Mouse (Mus musculus) gastrocnemius, adult 18-20 months (tissue): Measurements from ENCODE around the gene Rhbdl3. TPM values are rescaled to one million over a fixed set of nuclear protein-coding genes. Genes with fewer than 3 reads are reported as not detected.

ENCODE experiments used
- DNase-seq: peaks from one replicate; pipeline ENCODE4 v3.0.0; 2021; ENCODE audit warnings: low spot score
- long read RNA-seq, 2 experiments: library from polyadenylated mRNA; stranded (forward); transcript quantifications; one replicate each; pipeline ENCODE4 v2.0.0; 2021
- total RNA-seq, 2 experiments: library from RNA; stranded (reverse); gene quantifications; 2 replicates each; pipeline ENCODE4 v1.2.3; 2021

The Rhbdl3 gene
- 1 to 10 TPM; 4.2 to 5.1 TPM for total RNA-seq
- long read RNA-seq, experiment 1, transcript Rhbdl3-201 (9 exons, 3,736 nt) = major isoform, 7 of 17 reads
- long read RNA-seq, experiment 1, partial matches to known transcripts = 3 of 17 reads
- long read RNA-seq, experiment 1, other reads (novel, unspliced or antisense) = 7 of 17 reads
- long read RNA-seq, experiment 2, partial matches to known transcripts = 0 of 6 reads
- long read RNA-seq, experiment 2, other reads (novel, unspliced or antisense) = 2 of 6 reads

DNA sequence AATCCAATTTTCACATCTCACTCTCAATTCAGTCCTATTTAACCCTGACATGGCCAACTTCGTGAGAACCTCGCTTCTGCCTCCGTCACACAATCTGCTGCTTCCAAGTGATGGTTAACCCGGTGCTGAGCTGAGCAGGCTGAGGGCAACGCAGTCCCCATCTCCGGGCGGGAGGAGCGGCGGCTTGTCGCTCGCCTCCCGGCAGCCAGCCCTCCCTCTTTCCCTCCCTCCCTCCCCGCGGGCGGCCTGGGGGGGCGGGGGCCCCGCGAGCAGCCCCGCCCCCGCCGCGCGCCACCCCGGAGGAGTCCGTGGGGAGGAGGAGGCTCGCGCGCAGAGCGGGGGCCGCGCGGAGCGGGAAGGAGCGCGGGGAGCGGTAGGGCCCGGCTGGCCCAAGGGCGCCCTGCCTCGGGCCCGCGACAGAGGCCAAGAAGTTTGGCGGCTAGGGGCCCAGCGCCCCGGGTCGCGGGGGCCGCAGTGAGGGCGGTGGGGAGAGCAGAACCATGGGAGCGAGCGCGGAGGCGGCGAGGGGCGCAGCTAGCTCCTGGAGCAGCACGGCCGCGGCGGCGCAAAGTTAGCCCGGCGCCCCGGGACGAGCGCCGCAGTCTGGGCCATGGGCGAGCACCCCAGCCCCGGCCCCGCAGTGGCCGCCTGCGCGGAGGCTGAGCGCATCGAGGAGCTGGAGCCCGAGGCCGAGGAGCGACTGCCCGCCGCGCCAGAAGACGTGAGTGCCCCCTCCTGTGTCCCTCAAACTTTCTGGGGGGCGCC lies at the start of gene Rhbdl3:
Rhbdl3 (plus strand) TSS at position 362 of the 765 bp plus-strand sequence.
- peak; percentile 58 for DNase-seq

DNA sequence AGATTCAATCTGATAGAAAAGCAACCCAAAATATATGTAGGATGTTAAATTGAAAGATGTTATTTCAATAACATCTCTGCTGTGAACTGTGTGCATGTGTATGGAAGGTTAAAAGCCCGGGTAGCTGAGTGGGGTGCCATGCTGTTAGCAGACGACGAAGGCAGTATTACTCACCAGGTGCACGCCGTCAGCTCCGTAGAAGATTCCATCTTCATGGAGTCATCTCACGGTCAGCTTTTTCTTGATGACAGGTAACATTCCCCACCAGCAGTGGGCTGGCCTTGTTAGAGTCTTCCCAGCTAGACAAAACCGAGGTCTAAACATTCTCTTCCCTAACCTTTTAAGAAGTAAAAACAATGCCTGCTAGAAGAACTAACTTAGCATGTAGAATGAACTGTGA lies 36.6 kb upstream of the Rhbdl3 start:
- DNase-seq = no peak

DNA sequence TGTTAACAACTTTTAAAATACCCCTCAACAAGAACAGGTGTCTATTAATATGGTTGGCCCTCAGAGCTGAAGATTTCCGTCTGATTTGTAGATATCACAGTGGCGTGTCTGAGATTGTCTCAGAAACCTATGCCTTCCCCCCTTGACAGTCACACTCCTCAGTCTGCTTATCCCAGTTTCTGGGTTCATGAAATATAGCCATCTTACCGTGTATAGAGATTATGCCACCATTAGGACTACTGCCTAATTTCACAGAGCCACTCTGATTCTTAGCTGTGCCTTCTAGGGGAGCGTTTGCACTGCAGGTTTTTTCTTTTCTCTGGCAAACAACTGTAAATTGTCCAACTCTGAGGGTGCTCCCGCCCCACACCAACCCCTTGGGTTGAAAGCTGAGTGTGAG lies 29.6 kb upstream of the Rhbdl3 start:
- DNase-seq = no peak

DNA sequence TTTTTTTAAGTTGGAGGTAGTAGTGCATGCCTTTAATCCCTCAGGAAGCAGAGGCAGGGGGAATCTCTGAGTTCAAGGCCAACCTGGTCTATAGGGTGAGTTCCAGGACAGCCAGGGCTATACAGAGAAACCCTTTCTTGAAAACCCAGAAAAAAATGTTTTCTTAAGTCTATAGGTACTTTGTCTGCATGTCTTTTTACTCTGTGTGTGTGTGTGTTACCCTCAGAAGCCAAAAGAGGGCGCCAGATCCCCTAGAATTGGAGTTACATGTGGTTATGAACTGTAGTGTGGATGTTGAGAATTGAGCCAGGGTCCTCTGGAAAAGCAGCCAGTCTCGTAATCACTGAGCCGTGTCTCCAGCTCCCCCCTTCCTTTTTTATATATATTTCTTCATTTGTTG lies 25.7 kb upstream of the Rhbdl3 start:
- no peak for DNase-seq

DNA sequence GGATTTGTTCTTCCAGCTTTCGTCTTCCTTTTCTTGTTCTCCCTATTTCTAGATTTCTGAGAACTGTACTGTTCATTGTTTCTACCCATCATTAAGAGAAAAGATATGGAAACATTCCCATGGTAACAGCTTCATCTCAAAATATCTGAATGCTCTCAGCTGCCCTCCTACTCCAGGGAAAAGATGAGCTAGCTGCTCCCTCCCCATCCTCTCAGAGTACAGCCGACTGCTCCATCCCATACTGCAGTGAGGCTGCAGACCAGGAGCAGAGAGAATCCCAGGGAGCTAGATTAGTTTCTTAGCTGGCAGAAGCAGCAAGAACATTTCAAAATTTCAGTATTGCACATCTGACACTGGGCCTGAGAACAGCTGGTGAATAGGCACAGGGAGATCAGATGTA lies 22.7 kb upstream of the Rhbdl3 start:
- no peak for DNase-seq

DNA sequence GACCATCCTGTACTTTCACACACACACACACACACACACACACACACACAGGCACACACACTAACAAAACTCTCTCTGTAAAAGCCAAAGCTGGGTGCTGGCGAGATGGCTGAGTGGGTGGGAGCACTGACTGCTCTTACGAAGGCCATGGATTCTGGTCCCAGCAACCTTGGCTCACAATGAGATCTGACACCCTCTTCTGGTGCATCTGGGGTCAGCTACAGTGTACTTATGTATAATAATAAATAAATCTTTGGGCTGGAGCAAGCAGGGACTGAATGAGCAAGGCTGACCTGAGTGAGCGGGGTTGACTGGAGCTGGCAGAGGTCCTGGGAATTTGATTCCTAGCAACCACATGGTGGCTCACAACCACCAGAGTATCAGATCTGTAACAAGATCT lies 16.9 kb upstream of the Rhbdl3 start:
- peak; percentile 63 for DNase-seq

DNA sequence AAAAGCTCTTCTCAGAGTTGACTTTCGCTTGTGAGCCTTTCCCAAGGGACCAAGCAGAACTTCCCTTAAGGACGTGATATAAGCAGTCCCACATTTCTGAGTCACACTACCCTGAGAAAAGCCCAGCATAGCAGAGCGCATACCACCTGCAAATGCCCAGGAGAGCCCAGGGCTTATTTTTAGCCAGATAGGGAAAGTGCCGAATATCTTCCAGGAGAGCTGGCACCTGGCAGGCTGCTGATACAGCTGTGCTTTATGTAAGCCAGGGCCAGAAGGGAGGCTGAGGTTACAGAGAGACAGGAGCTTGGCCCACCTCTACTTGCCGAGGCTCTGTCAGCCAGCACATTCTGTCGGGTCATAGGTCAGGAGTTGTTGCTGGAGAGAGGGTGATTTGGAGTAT lies 16.1 kb upstream of the Rhbdl3 start:
- peak; percentile 63 for DNase-seq

DNA sequence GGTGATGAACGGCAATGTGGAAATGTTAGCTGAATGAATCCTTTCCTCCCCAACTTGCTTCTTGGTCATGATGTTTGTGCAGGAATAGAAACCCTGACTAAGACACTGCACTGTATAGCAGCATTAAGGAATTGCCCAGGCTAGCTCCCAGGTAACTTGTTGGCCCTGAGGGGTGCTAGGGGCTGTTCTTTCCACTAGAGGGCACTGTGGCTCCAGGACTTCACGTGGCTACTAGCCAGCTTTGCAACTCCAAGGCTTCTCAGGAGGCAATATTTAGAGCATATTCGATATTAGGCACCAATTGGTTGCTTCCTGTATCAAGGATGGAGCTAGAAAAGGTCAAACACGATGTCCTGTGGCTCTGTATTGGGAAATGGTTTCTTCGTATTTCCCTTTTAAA lies 13.6 kb upstream of the Rhbdl3 start:
- DNase-seq = peak; percentile 73

DNA sequence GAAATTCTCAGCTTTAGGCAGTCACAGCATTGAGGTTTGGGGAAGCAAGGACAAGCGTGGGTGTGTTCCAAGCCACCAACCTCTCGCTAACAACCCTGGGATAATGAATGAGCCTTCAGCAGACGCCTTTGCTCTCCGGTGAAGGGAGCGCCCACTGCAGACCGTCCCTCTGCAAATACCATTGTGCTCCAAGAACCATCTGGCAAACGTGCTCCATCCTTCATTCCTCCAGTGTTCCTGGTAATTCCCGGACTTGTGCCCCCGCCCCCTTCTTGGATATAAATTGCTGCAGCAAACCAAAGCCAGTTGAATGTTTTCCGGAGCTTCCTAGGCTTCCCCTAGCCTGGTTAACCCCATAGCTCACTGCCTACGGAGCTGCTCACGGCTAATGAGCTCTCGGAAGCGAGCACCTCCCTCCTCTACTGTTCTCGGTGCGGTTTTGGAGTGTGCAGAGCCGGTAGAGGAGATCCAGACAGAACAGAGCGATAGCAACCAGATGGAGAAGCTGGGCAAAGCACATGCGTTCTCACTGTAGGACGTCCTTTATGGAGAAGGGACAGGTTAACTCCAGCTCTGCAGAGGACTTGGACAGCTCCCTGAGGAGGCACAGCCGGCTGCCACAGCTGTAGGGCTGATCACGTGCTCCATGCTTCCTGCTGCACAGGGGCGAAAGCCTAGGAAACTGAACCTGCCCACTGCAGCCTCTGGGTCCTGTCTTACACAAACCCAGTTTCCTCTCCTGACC lies 10.8 kb upstream of the Rhbdl3 start:
- DNase-seq = no peak

DNA sequence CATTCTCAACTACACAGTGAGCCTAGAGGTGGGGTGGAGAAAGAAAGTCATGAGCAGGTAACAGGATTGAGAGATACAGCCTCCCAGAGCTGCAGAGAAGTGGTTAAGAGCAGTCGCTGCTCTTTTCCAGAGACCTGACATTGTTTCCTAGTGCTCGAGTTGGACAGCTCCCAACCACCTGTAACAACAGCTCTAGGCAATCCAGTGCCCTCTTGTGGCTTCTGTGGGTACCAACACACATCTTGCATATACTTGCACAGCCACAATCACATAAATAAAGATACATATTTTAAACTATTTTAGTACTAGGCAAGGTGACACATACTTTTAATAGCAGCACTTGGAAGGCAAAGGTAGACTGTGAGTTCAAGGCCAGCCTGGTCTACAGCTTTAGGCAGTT lies 9.7 kb upstream of the Rhbdl3 start:
- DNase-seq = no peak

DNA sequence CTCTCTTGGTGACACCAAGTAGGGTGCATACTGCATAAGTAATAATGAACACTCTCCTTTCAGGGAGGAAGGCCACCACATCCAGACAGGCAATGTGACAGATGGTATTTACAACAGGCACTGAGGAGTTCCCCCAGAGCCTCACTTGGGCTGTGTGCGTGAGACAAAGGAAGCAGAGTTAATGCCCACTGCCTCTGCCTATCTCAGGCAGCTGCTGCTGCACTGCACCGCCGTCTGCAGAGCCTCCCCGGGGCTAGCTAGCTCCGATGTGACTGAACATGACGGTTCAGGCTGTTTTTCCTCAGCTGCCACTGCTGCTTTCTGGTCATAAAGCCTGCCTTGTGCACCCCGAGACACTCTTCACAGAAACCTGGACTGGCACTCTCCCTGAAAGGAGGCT lies 8.2 kb upstream of the Rhbdl3 start:
- no peak for DNase-seq

DNA sequence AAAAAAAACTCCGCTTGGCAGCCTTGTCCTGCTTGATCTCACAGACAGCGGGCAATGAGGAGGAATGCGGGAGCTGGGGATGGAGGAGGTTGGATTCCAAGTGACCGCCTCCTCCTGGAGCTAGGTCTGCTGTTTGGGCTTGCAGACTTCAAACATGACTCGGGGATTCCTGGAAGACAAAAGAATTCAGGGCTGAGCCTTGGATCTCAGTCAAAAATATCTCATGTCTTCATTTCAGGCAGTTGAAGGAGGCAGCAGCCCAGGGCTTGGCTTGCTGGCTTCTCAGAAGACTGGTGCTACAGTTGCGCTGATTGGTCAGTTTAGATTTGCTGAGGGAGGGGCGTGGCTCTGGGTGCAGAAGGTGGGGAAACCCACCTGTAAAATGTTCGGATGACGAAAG lies 5.6 kb upstream of the Rhbdl3 start:
- DNase-seq = no peak

DNA sequence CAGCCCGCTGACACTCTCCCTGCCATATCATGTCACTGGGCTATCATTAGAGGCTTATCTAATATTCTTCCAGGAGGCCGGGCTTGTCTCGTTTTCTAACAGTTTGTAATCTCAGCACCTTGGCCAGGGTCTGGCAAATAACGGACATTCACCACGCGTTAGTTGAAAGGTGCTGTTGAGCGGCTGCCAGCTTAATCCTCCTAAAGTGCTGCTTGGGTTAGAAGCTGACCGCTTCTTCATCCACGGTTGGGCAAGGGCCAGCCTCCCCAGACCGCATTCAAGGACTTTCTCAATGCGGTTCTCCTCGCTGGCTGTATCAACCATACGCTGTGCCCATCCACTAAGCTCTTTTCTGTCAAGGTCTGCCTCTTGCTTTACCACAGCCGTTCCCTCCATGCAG lies 4.9 kb upstream of the Rhbdl3 start:
- no peak for DNase-seq

DNA sequence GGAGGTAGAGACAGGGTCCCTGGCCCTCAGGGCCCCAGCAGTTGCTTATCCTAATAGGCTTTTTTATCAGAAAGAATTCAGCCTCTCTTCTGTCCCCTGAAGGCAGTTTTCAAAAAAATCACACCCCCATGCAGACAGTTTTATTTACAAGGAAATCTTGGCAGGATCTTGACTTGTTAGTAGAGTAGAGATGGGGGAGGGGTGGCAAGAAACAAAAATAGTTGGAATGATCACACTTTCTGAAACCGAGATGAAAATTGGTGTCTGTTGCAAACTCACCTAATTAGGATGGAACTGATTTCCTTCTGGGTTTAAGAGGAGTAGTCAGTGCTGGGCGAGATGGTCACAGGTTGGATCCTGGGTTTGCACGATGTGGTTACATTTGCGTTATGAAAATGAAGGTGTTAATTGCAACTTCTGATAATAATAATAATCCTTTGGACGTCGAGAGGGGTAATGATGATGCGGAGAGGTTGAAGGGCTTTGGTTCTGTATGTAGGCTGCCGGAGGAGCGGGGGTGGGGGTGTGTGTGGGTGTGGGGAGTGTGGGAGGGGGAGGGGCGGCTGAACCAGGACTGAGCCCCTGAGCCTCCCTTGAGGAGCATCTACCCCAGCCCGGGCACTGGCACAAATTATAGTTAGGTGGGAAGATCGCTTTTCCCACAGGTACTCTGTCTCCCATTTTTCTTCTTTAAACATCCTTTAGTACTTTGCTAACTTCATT lies 1.0 kb upstream of the Rhbdl3 start:
- no peak for DNase-seq

DNA sequence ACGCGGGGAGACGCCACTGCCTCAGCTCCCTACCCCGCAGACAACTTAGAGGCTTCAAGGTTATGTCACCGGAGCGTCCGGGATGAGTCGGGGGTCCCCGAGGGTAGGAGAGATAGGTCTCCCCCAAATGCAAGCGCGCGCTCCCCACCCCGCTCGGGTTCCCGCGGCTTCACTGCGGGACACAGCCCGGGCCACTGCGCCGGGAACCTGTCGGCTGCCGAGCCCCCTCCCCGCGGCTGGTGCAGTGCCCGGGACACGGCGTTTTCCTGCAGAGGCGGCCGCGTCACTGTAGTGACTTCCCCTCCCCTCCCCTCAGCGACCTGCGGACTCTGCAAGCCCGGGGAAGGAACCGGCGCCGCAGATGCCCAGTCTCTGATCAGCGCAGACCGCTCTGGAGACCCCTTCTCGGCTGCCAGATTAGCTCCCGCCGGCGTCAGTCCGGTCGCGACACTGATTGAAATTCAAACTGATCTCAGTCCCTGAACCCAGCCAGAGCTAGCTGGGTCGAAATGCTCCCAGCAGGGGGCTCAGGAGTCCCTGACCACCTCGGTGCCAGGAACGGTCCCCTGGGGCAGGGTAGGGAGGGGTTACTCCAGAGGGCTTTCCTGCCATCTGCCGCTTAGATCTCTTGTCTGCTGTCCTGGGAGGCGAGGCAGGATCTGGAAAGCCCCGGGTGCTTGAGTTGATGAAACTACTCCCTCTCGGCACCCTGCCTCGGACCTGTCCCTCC lies 769 bp downstream of the Rhbdl3 start:
- peak; percentile 70 for DNase-seq

DNA sequence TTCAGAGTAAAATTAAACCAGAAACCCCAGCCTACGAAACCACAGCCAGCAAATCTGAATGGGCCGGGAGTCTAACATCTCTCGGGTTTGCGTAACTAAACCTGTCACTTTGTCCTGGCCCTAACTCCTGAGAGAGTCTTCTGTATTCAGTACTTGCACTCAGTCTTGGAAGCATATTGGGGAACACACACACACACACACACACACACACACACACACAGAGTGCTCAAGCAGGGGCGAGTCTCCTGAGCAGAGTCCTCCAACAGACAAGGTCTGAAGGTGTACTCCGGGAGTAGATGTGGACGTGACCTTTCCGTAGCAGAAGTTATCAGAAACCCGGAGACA lies 1.3 kb downstream of the Rhbdl3 start:
- no peak for DNase-seq

DNA sequence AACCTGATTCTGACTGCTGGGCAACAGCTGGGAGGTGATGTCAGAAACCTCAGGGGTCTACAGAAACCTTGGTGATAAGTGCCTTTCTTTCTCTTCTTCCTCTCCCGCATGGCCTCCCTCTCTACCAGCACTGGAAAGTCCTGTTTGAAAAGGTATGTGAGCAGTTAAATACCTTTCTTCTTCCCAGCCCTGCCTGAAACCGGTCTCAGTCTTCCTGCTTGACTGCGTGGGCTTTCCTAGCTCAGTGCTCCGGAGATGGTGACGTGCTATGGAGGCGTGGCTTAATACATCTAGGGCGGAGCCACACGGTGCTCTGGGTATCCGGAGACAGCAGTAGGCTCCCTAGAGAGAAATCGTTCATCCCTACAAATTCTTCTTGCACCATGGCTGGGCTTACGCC lies 1.8 kb downstream of the Rhbdl3 start:
- DNase-seq = peak; percentile 78

DNA sequence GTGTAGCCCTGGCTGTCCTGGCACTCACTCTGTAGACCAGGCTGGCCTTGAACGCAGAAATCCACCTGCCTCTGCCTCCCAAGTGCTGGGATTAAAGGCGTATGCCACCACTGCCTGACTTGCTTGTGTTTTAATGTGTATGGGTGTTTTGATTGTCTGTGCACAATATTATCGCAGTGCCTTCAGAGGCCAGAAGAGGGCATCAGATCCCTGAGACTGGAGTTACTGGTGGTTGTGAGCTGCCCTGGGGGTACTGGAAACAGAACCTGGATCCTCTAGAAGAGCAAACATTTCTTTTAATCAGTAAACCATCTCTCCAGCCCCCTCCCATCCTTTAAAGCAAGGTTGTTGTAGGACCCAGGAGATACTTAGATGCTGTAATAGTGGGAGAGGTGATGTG lies 3.0 kb downstream of the Rhbdl3 start:
- DNase-seq = no peak

DNA sequence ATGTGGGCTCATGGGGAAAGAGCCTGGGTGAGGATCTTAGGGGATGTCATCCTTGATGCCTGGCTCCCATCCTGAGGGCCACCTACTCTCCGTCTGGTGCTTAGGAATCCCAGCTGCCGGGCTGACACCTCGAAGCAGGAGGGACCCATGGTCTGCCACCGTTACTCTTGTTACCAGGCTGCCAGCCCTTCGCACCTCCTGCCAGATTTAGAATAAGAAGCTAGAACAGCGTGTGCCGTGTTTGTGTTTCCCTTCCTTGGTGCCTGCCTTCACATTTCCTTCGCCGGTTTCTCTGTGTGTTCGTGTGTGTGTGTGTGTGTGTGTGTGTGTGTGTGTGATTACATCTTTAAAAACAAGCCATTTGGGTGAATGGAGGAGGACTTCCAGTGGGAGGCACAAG lies 4.1 kb downstream of the Rhbdl3 start:
- DNase-seq = peak; percentile 49

DNA sequence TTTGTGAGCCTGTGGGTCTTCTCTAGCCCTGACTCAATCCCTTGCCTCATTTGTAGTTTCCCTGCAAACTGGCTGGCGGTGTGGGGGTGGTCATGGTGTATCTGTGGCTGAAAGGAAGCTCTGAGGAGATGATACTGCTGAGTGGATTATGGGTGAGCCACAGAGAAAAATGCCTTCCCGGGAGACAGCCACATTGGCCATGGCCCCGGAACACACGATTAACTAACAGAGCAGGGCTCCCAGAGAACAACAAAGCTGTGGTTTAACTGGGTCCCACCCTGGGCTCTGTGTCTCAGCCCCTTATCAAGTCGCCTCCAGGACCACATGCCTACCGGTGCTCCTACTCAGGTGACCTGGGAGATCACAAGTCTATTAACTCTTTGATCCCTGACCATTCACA lies 7.8 kb downstream of the Rhbdl3 start:
- DNase-seq = no peak

DNA sequence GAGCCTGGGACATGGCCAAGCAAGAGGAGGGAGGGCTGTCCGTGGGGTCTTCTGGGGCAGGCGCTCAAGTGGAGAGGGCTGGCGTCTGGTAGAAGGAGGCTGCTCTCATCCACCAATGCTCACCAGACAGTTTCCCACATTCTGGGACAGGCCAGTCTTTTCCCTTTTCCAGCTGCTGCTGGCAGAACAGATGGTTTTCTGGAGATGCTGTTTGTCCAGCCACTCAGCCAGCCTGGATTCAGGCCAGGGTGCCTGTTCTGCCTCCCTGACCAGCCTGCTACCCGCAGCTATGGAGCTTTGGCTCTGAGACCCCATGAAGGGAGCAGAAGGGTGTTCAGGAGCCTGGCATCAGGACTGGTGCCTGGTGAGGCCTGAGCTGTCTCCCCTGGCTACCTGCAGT lies 10.6 kb downstream of the Rhbdl3 start:
- no peak for DNase-seq
